Mouse (Mus musculus): ENCODE data around the gene Atp11a.

DNA sequence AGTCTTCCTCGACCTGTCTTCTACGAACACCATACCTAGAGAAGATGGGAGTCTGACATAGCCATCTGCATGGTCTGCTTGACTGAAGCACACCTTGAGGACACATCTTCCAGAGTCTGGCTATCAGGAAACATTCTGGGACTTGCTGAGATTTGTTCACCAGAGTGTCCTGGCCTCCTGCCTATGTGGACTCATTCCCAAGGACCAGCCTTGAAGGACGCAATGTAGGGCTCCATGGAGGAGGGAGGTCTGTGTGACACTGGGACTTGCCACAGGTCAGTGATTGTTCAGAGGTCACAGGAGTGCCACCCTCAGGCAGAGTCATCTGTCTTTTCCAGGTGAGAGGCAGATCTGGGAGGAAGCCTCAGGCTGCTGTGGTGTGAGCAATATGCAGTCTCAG is 8.6 kb upstream of the Atp11a start:
- no peak for TF ChIP-seq CTCF (IDR thresholded peaks at IDR 0.05; ENCODE audit: low read depth, low read length)
- no peak for TF ChIP-seq POLR2A (IDR thresholded peaks at IDR 0.05; ENCODE audit: borderline replicate concordance, low read depth, low read length)
